11 mouse cellular contexts compared by ENCODE assay signal in genomic region chr5:15674429-15675244, GRCm38 (mm10). TPM values are rescaled to one million over a fixed set of nuclear protein-coding genes. Genes with fewer than 3 reads are reported as not detected.
DNase-seq lines count a peak whose midpoint lies in the region; ATAC-seq lines count a peak whose summit lies in the region.
"Not testable (repeated sequence)": the region's sequence is repeated elsewhere in the genome, so short reads cannot be mapped to it uniquely, and the experiment has no call there.
"Had no signal": no experiment of that assay in that cellular context is flagged by ENCODE, and none has a peak within 500 bp of the region (broad histone marks: within the 10 kb centered on the region; RNA-seq: fewer than 3 reads in every experiment).

No protein-coding gene starts in this region.

- not testable (repeated sequence) for H3K4me1 ChIP-seq in embryonic facial prominence, embryonic 13.5 days; heart, embryonic 11.5 days (ENCODE audit: control insufficient read depth, insufficient read depth, low read length); hindbrain, embryonic 14.5 days (replicated peaks; ENCODE audit: control insufficient read depth, insufficient read depth, low read length); kidney, embryonic 15.5 days; liver, embryonic 12.5 days; midbrain, embryonic 14.5 days (ENCODE audit: control insufficient read depth, insufficient read depth, low read length); neural tube, embryonic 15.5 days

- H3K9me3 ChIP-seq in embryonic facial prominence, embryonic 13.5 days: peaks cover 18% of the 10 kb centered on the region
- H3K9me3 ChIP-seq in heart, embryonic 11.5 days (replicated peaks; ENCODE audit: control insufficient read depth, low read length); liver, embryonic 12.5 days (replicated peaks): not testable (repeated sequence)
- H3K9me3 ChIP-seq in hindbrain, embryonic 14.5 days (ENCODE audit: control insufficient read depth, low read length): peaks cover 25% of the 10 kb centered on the region
- peaks cover 14% of the 10 kb centered on the region for H3K9me3 ChIP-seq in kidney, embryonic 15.5 days (replicated peaks)
- H3K9me3 ChIP-seq in midbrain, embryonic 14.5 days (ENCODE audit: control insufficient read depth, low read length): peaks cover 13% of the 10 kb centered on the region
- H3K9me3 ChIP-seq in neural tube, embryonic 15.5 days (replicated peaks): peaks cover 23% of the 10 kb centered on the region

- not testable (repeated sequence) for H3K27ac ChIP-seq in embryonic facial prominence, embryonic 13.5 days; heart, embryonic 11.5 days (ENCODE audit: low read depth, low read length); hindbrain, embryonic 14.5 days; kidney, embryonic 15.5 days; liver, embryonic 12.5 days; midbrain, embryonic 14.5 days (replicated peaks; ENCODE audit: low read depth, low read length); neural tube, embryonic 15.5 days (replicated peaks)

- H3K36me3 ChIP-seq in embryonic facial prominence, embryonic 13.5 days; heart, embryonic 11.5 days (ENCODE audit: control insufficient read depth, insufficient read depth, low read length); hindbrain, embryonic 14.5 days (replicated peaks; ENCODE audit: control insufficient read depth, insufficient read depth); kidney, embryonic 15.5 days; liver, embryonic 12.5 days; midbrain, embryonic 14.5 days (ENCODE audit: control insufficient read depth, insufficient read depth, low read length); neural tube, embryonic 15.5 days: not testable (repeated sequence)

- not testable (repeated sequence) for H3K4me2 ChIP-seq in embryonic facial prominence, embryonic 13.5 days; heart, embryonic 11.5 days; hindbrain, embryonic 14.5 days (replicated peaks); kidney, embryonic 15.5 days; liver, embryonic 12.5 days; midbrain, embryonic 14.5 days (ENCODE audit: low read length); neural tube, embryonic 15.5 days

- WGBS in embryonic facial prominence, embryonic 13.5 days: 90% methylated on average over 5 of the region's 8 CpGs
- 83% methylated on average over 5 of the region's 8 CpGs for WGBS in heart, embryonic 11.5 days (ENCODE audit: insufficient replicate concordance)
- WGBS in hindbrain, embryonic 14.5 days: 92% methylated on average over 5 of the region's 8 CpGs
- 92% methylated on average over 5 of the region's 8 CpGs for WGBS in kidney, embryonic 15.5 days
- WGBS in liver, embryonic 12.5 days (ENCODE audit: insufficient replicate concordance): 72% methylated on average over 5 of the region's 8 CpGs
- 89% methylated on average over 5 of the region's 8 CpGs for WGBS in midbrain, embryonic 14.5 days
- WGBS in neural tube, embryonic 15.5 days: 94% methylated on average over 5 of the region's 8 CpGs

- H3K9ac ChIP-seq in embryonic facial prominence, embryonic 13.5 days; heart, embryonic 11.5 days (ENCODE audit: low read depth, low read length); hindbrain, embryonic 14.5 days; kidney, embryonic 15.5 days; liver, embryonic 12.5 days; midbrain, embryonic 14.5 days (replicated peaks; ENCODE audit: low read length); neural tube, embryonic 15.5 days (replicated peaks): not testable (repeated sequence)

- not testable (repeated sequence) for H3K4me3 ChIP-seq in embryonic facial prominence, embryonic 13.5 days; heart, embryonic 11.5 days (ENCODE audit: low read depth, low read length); hindbrain, embryonic 14.5 days (replicated peaks; ENCODE audit: low read length); kidney, embryonic 15.5 days (replicated peaks); liver, embryonic 12.5 days; midbrain, embryonic 14.5 days (replicated peaks; ENCODE audit: low read depth, low read length); neural tube, embryonic 15.5 days (replicated peaks)

- ATAC-seq in embryonic facial prominence, embryonic 13.5 days (ENCODE audit: insufficient number of reproducible peaks, insufficient read depth, low FRiP score, low TSS enrichment, low read depth): peak; percentile 76
- peak; percentile 77 for ATAC-seq in heart, embryonic 11.5 days (replicated peaks; ENCODE audit: insufficient number of reproducible peaks, low FRiP score, low TSS enrichment)
- peak; percentile 77 for ATAC-seq in hindbrain, embryonic 14.5 days (ENCODE audit: low FRiP score)
- peak; percentile 71 for ATAC-seq in kidney, embryonic 15.5 days (replicated peaks; ENCODE audit: low FRiP score)
- ATAC-seq in liver, embryonic 12.5 days: peak; percentile 47; the same call in 1 of the 2 replicates
- ATAC-seq in midbrain, embryonic 14.5 days (ENCODE audit: low FRiP score, low TSS enrichment): peak; percentile 82
- ATAC-seq in neural tube, embryonic 15.5 days (ENCODE audit: low FRiP score): peak; percentile 63; the same call in 1 of the 2 replicates

- H3K27me3 ChIP-seq in embryonic facial prominence, embryonic 13.5 days; heart, embryonic 11.5 days (ENCODE audit: control insufficient read depth, insufficient read depth, low read length); hindbrain, embryonic 14.5 days (ENCODE audit: control insufficient read depth, insufficient read depth, low read length); kidney, embryonic 15.5 days; liver, embryonic 12.5 days (replicated peaks); midbrain, embryonic 14.5 days (ENCODE audit: control insufficient read depth, insufficient read depth, low read length); neural tube, embryonic 15.5 days (replicated peaks): not testable (repeated sequence)

- DNase-seq in hindbrain, embryonic 14.5 days (ENCODE audit: low spot score); midbrain, embryonic 14.5 days: not testable (repeated sequence)

RNA-seq across cellular contexts. Expression of gene 4930572O03Rik, which starts 17.8 kb away (rescaled TPM):
- polyA plus RNA-seq in embryonic facial prominence, embryonic 13.5 days (2015; fragmentation: Nextera tagmentation; extraction: Ambion mirVana): not detected in 2 replicates
- not detected in 2 replicates for polyA plus RNA-seq in heart, embryonic 11.5 days (2014; fragmentation: Nextera tagmentation; extraction: Ambion mirVana)
- polyA plus RNA-seq in hindbrain, embryonic 14.5 days (2014; fragmentation: Nextera tagmentation; extraction: Ambion mirVana): not detected in 2 replicates
- not detected in 2 replicates for polyA plus RNA-seq in kidney, embryonic 15.5 days (2015; fragmentation: Nextera tagmentation; extraction: Ambion mirVana)
- polyA plus RNA-seq in liver, embryonic 12.5 days (2016; fragmentation: Nextera tagmentation; extraction: Ambion mirVana): not detected in 2 replicates
- polyA plus RNA-seq in midbrain, embryonic 14.5 days (2014; fragmentation: Nextera tagmentation; extraction: Ambion mirVana): not detected in 2 replicates
- not detected in 2 replicates for polyA plus RNA-seq in neural tube, embryonic 15.5 days (2015; fragmentation: Nextera tagmentation; extraction: Ambion mirVana)
- polyA plus RNA-seq: C2C12; forebrain, embryonic 10.5 days; liver, embryonic 15.5 days; macrophage had no signal

RNA-seq across cellular contexts. Expression of gene Speer4c, which starts 39.4 kb away (rescaled TPM):
- not detected in 2 replicates for polyA plus RNA-seq in embryonic facial prominence, embryonic 13.5 days (2015; fragmentation: Nextera tagmentation; extraction: Ambion mirVana)
- 0.14 TPM in 1 of 2 replicates, not detected in the other for polyA plus RNA-seq in heart, embryonic 11.5 days (2014; fragmentation: Nextera tagmentation; extraction: Ambion mirVana)
- not detected in 2 replicates for polyA plus RNA-seq in hindbrain, embryonic 14.5 days (2014; fragmentation: Nextera tagmentation; extraction: Ambion mirVana)
- not detected in 2 replicates for polyA plus RNA-seq in kidney, embryonic 15.5 days (2015; fragmentation: Nextera tagmentation; extraction: Ambion mirVana)
- not detected in 2 replicates for polyA plus RNA-seq in liver, embryonic 12.5 days (2016; fragmentation: Nextera tagmentation; extraction: Ambion mirVana)
- polyA plus RNA-seq in midbrain, embryonic 14.5 days (2014; fragmentation: Nextera tagmentation; extraction: Ambion mirVana): not detected in 2 replicates
- not detected in 2 replicates for polyA plus RNA-seq in neural tube, embryonic 15.5 days (2015; fragmentation: Nextera tagmentation; extraction: Ambion mirVana)
- polyA plus RNA-seq: C2C12; forebrain, embryonic 10.5 days; liver, embryonic 15.5 days; macrophage had no signal

RNA-seq across cellular contexts. Expression of gene Speer4d, which starts 55.8 kb away (rescaled TPM):
- not detected in 2 replicates for polyA plus RNA-seq in embryonic facial prominence, embryonic 13.5 days (2015; fragmentation: Nextera tagmentation; extraction: Ambion mirVana)
- polyA plus RNA-seq in heart, embryonic 11.5 days (2014; fragmentation: Nextera tagmentation; extraction: Ambion mirVana): not detected in 2 replicates
- not detected in 2 replicates for polyA plus RNA-seq in hindbrain, embryonic 14.5 days (2014; fragmentation: Nextera tagmentation; extraction: Ambion mirVana)
- not detected in 2 replicates for polyA plus RNA-seq in kidney, embryonic 15.5 days (2015; fragmentation: Nextera tagmentation; extraction: Ambion mirVana)
- not detected in 2 replicates for polyA plus RNA-seq in liver, embryonic 12.5 days (2016; fragmentation: Nextera tagmentation; extraction: Ambion mirVana)
- not detected in 2 replicates for polyA plus RNA-seq in midbrain, embryonic 14.5 days (2014; fragmentation: Nextera tagmentation; extraction: Ambion mirVana)
- not detected in 2 replicates for polyA plus RNA-seq in neural tube, embryonic 15.5 days (2015; fragmentation: Nextera tagmentation; extraction: Ambion mirVana)
- polyA plus RNA-seq: C2C12; forebrain, embryonic 10.5 days; liver, embryonic 15.5 days; macrophage had no signal
